Mouse (Mus musculus) fat pad, adult 2 months (tissue): Measurements from ENCODE around the gene Chpf.

Experiments
- DNase-seq: peaks from one replicate; pipeline ENCODE4 v3.0.0-alpha.2; 2011; ENCODE audit warnings: low read depth, low spot score; ENCODE audit errors: extremely low read depth

The Chpf gene

GRCm38 (mm10) chr1:75478916-75479634, at the start of gene Chpf, which contains the start of gene Tmem198:
TSS of gene Chpf (minus strand) at chr1:75479307.
TSS of gene Tmem198 (plus strand) at chr1:75479532.
- DNase-seq = no peak

GRCm38 (mm10) chr1:75524679-75525078, 45.6 kb upstream of the Chpf start:
- no peak for DNase-seq

GRCm38 (mm10) chr1:75521321-75522031, 42.4 kb upstream of the Chpf start, which contains the start of gene Stk11ip:
TSS of gene Stk11ip (plus strand) at chr1:75521529.
- peak; percentile 30 for DNase-seq

GRCm38 (mm10) chr1:75519576-75519975, 40.5 kb upstream of the Chpf start:
- DNase-seq = no peak

DNA sequence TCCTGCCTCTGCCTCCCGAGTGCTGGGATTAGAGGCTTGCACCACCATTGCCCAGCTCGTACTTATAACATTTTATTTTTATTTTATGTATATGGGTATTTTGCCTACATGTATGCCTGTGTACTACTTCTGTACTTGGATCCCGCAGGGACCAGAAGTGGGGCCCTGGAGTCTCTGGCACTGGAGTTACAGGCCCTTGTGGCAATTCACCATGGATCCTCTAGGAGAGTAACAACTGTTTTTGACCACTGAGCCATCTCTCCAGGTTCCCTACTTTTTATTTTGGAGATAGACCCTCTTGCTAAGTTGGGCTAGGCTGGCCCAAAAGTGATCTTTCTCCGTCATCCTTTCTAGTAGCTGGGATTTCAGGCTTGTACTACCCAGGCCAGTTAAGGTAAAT, 39.3 kb upstream of the Chpf start:
- DNase-seq = no peak

DNA sequence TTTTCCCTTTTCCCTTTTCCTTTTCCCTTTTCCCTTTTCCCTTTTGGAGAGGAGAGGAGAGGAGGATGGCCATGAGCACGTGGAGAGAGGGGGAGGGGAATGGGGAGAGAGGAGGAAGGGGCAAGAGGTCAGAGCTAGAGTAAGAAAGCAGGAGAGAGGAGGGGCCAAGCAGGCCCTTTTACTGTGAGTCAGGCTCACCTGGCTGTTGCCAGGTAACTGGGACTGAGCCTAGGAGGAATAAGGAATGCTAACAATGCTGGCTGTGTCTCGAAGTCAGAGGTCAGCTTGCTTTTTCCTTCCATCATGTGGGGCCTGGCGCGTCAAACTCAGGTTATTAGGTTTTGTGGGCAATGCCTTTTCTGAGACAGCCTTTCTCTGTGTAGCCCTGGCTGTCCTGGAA, 38.9 kb upstream of the Chpf start:
- DNase-seq = no peak

- no peak for DNase-seq
Measured at GRCm38 (mm10) chr1:75516703-75517380, 37.7 kb upstream of the Chpf start.

DNA sequence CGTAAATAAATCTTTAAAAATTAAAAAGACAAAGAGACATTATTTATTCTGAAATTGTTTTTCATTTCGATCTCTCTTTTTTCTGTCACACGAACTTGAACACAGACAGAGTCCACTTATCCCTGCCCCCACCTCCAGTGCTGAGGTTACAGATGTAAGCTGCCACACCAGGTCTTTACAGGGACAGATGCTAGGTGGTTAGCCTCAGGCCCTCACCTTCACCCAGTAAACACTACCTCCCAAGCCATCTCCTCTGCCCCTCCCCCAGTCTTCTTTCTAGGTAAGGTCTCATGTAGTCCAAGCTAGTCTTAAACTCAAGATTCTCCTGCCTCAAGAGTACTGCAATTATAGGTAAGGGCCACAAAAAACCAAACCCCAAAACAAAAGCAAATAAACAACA, 33.4 kb upstream of the Chpf start:
- DNase-seq = no peak

- DNase-seq = no peak
Measured at GRCm38 (mm10) chr1:75511437-75512210, 32.5 kb upstream of the Chpf start.

DNA sequence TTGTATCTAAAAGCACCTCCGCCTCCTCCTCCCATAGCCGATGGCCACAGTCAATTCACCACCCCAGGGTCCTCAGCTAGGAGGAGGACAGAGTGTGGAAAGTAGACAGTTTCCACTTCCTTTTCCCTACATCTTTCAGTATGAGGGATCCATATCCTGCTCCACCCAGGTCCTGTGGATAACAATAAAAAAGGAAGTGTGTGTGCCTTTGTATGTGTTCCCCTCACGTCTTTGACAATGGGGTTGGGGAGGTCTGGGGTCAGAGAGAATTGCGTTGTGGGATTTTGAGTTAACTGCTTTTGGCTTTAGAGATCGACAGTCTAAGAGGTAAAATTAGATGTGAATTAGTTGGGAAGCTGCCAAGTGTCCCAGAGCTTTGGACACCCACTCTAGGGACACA, 31.0 kb upstream of the Chpf start:
- no peak for DNase-seq

- DNase-seq = no peak
Measured at GRCm38 (mm10) chr1:75509586-75509985, 30.5 kb upstream of the Chpf start.

DNA sequence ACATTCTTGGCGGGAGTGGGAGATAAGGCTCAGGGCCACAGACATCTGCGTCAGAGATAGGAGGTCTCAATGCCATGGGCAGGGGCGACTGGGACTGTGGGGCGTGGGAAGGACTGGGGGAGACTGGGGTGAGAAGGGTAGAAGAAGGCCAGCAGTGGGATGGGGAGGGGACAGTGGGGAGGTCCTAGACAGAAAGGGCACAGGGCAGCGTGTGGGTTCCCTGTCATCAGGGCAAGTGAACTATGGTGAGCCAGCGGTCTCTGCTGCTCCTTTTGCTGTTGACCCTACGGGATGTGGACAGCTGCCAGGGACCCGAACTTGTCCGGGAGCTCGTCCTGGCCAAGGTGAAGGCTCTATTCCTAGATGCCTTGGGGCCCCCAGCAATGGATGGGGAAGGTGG, 27.9 kb upstream of the Chpf start, which contains the start of gene Inha:
Gene Inha, plus strand, starts transcription at position 72 of the 400 bp plus-strand sequence.
- DNase-seq = no peak

DNA sequence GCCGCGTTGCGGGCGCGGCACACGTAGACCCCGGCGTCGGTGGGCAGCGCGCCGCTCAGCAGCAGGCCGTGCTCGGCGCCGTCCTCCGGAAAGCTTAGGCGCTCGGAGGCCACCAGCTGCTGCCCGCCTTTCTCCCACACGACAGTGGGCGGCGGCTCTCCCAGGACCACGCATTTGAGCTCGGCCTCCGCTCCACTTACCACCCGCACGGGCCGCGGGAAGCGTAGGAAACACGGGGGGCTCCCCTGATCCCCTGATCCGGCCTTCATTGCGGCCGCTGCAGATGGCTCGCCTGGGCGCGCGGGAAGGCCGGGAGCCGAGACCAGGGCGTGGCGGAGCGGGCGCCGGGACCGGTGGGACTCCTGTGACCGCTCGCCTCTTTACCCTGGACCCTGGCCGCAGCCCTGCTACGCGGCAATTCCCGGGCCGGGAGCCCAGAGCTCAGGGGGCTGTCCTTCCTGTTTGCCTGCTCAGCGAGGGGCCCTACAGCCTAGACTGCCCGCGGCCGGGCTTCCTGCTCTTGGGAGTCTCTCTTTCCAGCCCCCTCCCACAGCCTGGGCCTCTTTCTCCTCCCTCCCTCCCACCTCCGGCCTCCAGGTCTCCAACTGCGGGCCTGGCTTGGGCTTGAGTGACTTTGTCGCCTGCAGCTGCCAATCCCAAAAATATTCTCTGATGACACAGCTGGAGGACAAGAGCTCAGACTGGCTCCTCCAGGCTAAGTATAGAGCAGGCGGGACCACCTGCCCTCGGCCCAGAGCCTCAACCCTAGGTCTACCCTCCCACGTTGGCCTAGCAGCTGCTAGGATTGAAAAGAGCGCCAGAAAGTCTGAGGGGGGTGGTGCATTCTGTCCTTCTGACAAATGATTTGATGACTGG, 27.1 kb upstream of the Chpf start, which contains the start of gene Obsl1:
Gene Obsl1, minus strand, starts transcription at position 497 of the 876 bp plus-strand sequence.
- DNase-seq = no peak

GRCm38 (mm10) chr1:75505159-75505955, 26.2 kb upstream of the Chpf start:
- DNase-seq = no peak

DNA sequence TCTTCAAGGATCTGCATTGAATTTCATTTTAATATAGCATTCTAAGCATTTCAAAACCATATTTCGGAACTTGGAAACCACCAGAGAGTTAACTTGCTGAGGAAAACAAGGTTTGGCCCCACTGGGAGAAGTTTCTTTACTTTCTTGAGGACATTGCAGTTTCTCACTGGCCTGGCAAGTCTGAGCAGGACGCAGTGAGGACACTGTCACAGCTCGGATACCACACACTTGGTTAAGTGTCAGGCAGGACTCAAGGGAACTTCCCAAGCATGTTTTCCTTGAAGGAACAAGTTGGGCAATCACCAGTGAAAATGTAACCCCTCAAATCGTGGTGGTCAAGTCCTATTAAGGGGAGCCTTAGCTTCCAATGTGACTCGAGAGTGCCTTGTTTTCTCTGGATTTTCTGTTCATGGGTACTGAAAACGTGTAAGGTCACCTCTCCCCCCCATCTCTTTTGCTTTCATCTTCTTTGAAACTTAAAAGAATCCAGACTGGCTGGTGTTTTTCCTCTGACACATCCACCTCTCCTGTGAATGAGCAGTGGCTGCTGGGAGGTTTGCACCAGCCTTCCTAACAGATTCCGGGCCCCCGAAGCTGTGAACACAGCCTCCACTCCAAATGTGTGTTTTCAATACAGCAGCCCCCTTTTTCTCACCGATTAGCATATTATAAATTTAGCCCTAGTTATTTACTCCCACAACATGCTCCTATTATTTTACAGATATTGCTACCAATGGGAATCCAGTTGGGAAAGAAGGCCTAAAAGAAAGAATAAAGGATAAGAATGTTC, 25.3 kb upstream of the Chpf start:
- no peak for DNase-seq

- DNase-seq = no peak
Measured at GRCm38 (mm10) chr1:75503651-75503980, 24.5 kb upstream of the Chpf start.

GRCm38 (mm10) chr1:75502945-75503650, 24.0 kb upstream of the Chpf start:
- DNase-seq = no peak

DNA sequence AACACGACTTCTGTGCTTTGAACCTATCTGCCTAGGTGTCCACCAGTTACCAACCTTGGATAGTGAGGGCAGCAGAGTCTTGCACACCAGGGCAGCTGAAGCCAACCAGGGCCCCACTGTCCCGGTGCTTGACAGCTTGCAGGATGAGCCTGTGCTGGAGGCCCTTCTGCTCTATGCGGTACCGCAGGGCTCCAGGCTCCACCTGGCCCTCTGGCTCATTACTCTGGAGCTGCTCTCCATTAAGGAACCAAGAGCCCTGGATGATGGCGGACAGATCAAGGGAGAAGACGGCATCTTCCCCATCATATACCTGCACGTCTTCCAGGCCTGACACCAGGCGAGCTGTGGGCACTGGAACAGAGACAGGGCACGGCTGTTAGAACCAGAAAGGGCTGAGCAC, 22.8 kb upstream of the Chpf start:
- DNase-seq = no peak
